Mouse (Mus musculus) retina, adult 2 months (tissue): ENCODE measurements around the gene Zmym1.
"Not testable (repeated sequence)": the region's sequence is repeated elsewhere in the genome, so short reads cannot be mapped to it uniquely, and the experiment has no call there.

Experiments used
- DNase-seq: peaks from one replicate; pipeline ENCODE4 v3.0.0-alpha.2; 2012; ENCODE audit warnings: low read depth, low spot score

The Zmym1 gene

GRCm38 (mm10) chr4:127027228-127028190 is 33.4 kb downstream of the Zmym1 start:
- DNase-seq = no peak

- DNase-seq = no peak
Observed at GRCm38 (mm10) chr4:127026826-127027225, 34.1 kb downstream of the Zmym1 start.

- DNase-seq = no peak
Observed at GRCm38 (mm10) chr4:127024240-127024639, 36.7 kb downstream of the Zmym1 start.

- DNase-seq = no peak
Observed at GRCm38 (mm10) chr4:127023201-127023600, 37.8 kb downstream of the Zmym1 start.

GRCm38 (mm10) chr4:127021989-127022626 is 38.8 kb downstream of the Zmym1 start:
- DNase-seq = peak; percentile 87

- peak; percentile 100 for DNase-seq
Observed at GRCm38 (mm10) chr4:127021151-127021945, 39.6 kb downstream of the Zmym1 start, which contains the start of gene Sfpq. Gene Sfpq (plus strand): TSS chr4:127021324.

- DNase-seq = no peak
Observed at GRCm38 (mm10) chr4:127020411-127021150, 40.4 kb downstream of the Zmym1 start.

GRCm38 (mm10) chr4:127016366-127016765 is 44.6 kb downstream of the Zmym1 start:
- DNase-seq = no peak

GRCm38 (mm10) chr4:127015294-127015993 is 45.5 kb downstream of the Zmym1 start:
- peak; percentile 67 for DNase-seq

- DNase-seq = no peak
Observed at GRCm38 (mm10) chr4:127005113-127005936, 55.6 kb downstream of the Zmym1 start.

- DNase-seq = no peak
Observed at GRCm38 (mm10) chr4:127004384-127004783, 56.6 kb downstream of the Zmym1 start.

GRCm38 (mm10) chr4:127000601-127001105 is 60.3 kb downstream of the Zmym1 start:
- DNase-seq = no peak

- DNase-seq = not testable (repeated sequence)
Observed at GRCm38 (mm10) chr4:126999372-126999771, 61.6 kb downstream of the Zmym1 start.
